Mouse (Mus musculus) MEL-GATA-1-ER (cell line): ENCODE data around the gene Mettl7b.

ENCODE experiments used
- DNase-seq: peaks from one replicate; pipeline ENCODE4 v3.0.0-alpha.2; 2012; ENCODE audit warnings: low read depth; ENCODE audit errors: extremely low read depth

The Mettl7b gene

DNA sequence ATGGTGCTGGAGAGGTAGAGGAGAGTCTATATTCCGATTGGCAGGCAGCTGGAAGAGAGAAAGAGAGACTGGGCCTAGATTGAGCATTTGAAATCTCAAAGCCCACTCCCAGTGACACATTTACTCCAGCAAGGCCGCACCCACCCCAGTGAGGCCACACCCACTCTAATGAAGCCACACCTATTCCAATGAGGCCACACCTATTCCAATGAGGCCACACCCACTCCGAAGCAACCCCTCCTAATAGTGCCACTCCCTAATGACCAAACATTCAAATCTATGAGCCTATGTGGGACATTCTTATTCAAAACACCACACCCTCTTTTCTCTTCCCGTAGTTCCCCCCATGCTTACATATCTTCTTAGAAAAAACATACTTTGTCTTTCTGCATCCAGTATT is 13.3 kb downstream of the Mettl7b start:
- no peak for DNase-seq

GRCm38 (mm10) chr10:128945675-128946074 is 15.1 kb downstream of the Mettl7b start:
- peak; percentile 8 for DNase-seq

- DNase-seq: no peak
Measured at GRCm38 (mm10) chr10:128940475-128941061, 20.2 kb downstream of the Mettl7b start.

GRCm38 (mm10) chr10:128938974-128939373 is 21.8 kb downstream of the Mettl7b start:
- no peak for DNase-seq

GRCm38 (mm10) chr10:128938457-128938856 is 22.3 kb downstream of the Mettl7b start:
- DNase-seq: no peak

DNA sequence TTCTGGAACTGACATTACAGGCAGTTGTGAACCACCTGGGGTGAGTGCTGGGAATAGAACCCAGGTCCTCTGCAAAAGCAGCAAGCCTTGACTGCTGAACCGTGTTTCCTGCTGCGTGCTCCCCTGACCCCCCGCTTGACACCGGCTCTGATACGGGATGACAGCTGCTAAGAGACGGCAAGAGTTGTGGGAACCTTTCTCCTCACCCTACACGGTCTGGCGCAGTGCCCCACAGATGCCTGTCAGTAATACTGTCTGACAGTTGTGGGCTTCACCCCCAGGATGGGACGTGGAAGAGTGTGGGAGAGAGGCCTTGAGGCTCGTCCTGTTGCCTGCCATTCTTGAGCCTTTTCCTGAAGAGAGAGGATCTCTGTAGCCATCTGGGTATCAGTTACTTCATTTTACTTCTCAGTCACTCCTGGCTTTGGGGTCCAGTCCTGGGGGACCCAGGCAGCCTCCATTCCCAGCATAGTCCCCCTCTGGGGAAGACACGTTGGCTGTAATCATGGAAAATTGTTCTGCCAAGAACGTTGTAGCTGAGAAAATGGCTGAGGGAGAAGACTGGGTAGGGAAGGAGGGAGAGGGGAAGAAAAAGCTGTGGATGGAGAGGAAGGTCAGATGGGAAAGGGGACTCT is 22.9 kb downstream of the Mettl7b start:
- no peak for DNase-seq

GRCm38 (mm10) chr10:128935826-128936440 is 24.9 kb downstream of the Mettl7b start:
- DNase-seq: no peak

DNA sequence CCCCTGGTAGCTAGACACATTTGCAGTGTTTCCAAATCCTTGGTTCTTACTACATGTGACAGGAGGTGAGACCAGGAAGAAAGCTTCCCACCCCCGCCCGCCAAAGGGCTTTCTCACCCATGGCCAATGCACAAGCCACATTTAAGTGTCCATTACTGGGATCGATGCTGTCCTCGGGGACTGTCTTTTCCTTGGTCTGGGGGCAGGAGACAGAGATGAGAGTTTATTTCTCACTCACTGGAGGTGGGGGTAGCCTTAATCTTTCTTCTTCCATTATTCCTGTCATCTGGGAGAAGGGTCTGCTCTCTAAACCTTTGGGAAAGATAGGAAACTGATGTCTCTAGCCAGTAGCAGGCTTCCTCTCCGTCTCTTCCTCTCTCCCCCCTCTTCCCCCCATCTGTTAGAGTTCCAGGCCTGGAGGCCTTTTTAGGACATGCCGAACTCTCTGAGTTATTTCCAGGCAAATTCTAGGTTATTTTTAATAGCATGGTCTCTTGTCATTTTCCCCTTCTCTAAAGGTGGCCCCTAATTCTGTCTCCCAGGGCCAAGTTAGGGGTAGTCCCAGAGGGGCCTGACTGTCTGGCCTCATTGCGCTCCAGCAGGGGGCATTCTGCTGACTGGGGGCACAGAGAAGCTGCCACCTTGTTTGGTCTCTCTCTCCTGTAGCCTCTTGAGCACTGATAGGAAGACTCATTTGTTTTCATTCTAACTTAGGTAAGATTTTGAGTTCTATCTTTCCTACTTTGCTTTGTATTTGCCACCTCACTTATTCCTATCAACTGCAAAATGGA is 25.6 kb downstream of the Mettl7b start:
- no peak for DNase-seq

DNA sequence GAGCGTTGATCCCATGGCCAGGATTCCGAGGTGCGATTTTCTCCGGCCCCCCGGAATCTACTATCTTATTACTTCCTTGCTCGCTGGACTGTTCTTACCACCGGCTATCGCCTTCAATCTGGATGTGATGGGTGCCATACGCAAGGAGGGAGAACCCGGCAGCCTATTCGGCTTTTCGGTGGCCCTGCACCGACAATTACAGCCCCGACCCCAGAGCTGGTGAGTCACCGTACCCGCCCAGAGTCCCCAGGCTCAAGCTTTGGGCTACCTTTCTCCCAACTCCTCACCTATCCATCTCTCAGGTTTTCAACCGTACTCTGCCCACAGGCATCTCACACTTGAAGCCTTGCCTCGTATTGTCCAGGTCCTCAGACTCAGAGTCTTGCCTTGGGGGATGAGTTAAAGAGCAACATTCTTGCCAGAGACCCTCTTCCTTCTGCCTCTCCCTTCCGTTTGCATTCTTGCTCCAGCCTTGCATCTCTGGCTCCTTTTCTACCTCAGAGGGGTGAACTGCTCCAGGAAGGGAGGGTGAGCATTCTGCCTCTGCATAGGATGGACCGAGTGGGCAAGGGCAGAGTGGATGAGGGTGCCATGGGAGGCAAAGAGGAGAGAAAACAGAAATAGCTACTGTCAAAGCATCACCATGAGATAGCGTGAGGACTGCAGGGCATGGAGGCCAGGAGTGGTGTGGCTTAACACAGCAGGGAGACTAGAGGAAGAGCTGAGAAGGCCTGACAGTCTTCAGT is 26.6 kb downstream of the Mettl7b start:
- no peak for DNase-seq

GRCm38 (mm10) chr10:128933574-128933973 is 27.2 kb downstream of the Mettl7b start, which contains the start of gene Itga7:
Gene Itga7 (plus strand): TSS chr10:128933818.
- no peak for DNase-seq

DNA sequence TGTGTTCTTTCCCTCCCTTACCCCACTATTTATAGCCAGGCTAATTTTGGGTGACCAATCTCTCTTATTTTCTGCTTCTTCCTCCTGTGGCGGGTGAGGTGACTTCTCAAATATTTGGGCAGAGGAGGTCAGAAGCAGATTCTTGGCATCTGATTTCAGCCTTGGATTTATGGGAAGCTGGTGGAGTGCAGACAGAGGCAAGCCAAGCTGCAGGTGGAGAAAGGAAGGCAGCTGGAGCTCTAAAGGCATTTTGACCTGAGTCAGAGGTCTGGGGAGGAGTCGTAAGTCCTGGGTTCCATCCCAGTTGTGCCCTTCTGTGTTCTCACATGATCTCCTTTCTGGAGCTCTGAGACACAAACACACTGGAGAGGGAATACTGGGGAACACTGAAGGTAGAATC is 29.3 kb downstream of the Mettl7b start:
- DNase-seq: no peak

GRCm38 (mm10) chr10:128929638-128930378 is 31.0 kb downstream of the Mettl7b start:
- DNase-seq: no peak

GRCm38 (mm10) chr10:128928356-128928755 is 32.4 kb downstream of the Mettl7b start:
- no peak for DNase-seq

GRCm38 (mm10) chr10:128923935-128924334 is 36.9 kb downstream of the Mettl7b start, which contains the start of gene Bloc1s1:
Gene Bloc1s1 (minus strand): TSS chr10:128924035.
- DNase-seq: no peak

DNA sequence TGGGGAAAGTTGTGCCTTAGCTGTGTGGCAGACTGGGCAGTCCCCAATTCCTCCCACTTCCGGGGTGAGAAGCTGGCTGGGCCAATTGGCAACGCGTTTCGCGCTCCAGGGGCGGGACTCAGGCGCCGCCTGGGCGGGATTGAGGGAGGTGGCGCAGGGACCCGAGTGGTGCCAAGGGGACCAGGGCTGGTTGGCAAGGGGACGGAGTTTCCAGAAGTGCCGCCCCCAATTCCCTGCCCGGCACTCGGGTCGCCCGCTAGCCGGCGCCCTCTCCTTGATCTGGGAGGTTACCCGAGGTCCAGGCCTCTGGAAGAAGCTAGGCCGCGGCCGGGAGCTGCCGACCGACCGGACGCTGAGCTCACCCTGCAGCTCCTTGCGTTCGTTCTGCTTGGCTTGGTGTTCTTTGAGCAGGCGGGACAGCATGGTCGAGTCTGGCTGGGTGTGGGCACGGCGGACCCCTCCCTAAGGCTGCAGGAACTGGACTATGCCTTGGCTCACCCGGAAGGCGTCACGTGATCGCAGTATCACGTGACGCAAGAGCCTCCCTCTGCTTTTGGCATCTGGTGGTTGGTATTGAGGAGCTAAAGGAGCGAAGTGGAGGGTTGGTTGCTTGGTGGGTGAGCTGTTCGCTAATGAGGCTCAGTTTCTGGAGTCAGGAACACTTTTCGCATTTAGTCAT is 37.6 kb downstream of the Mettl7b start:
- peak; percentile 80 for DNase-seq

- no peak for DNase-seq
Measured at GRCm38 (mm10) chr10:128922822-128923012, 38.1 kb downstream of the Mettl7b start, which contains the start of gene Rdh5. Gene Rdh5 (minus strand): TSS chr10:128922888.

DNA sequence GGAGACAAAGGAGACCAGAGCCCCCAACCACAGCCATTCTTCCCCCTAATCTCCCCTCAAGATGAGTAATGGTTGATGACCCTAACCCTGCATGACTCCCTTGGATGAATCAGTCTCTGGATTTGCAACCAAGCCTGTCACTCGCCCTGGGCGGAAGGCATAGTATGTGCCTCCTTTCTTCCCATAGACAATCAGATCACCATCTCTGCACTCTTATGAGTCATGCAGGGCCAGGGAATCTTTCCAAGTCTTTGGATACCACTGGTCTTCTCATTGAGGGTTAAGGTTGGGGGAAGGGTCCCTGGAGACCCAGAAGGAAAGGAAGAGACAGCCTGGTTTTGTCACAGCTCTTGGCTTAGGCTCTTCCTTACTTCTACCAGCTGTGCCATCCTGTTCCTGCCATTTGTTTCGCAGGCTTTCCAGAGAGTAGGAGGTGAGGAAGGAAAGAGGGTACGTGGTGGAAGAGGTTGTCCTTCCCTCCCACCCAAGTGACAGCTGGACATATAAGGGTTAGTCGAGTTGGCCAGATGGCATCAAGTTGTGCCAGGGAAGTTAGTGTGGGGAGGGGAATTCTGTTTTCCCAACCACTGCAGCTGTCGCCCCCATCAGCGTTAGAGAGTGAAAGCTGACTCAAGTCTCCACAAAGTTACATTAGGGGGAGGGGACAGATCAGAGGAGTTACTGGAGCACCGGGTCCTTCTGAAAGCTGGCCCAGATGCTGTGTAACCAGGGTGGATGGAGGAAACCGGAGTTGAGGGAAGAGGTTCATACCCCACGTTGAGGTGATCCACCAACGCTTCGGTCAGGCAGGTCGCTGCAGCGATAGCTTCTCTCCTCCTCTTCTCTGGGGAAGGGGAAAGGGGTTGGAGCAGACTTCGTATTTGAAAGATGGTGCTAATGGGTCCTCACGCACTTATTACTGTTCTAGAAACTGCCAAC is 38.6 kb downstream of the Mettl7b start:
- no peak for DNase-seq

- DNase-seq: no peak
Measured at GRCm38 (mm10) chr10:128921251-128921650, 39.5 kb downstream of the Mettl7b start.

DNA sequence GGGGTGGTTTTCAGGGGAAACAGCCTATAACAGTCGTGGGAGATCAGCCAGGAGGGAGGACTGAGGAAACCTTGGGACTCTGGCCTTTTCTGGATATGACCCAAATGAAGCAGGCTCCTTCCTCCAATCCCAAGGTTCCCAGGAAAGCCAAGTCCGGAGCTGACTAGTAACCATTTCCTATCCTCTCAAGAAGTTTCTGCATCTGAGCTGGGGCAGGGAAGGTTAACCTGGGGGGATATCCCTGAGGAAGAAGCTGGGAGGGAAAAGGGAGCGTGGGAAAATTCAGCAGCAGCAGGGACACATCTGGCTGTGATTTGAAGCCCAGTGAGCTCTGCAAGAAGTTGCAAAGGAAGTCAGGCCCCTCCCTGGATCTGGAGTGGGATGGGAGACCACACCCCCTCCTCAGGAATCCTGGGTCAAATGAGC is 40.0 kb downstream of the Mettl7b start:
- no peak for DNase-seq
